Mouse (Mus musculus) myocyte (in vitro differentiated cells): ENCODE data around the gene Prkca.

Experiments
- CEBPB ChIP-seq: IDR thresholded peaks from 2 replicates; pipeline ENCODE4 v1.6.1; 2011; ENCODE audit warnings: mild to moderate bottlenecking, moderate library complexity; ENCODE audit not compliant: poor library complexity, insufficient read depth, severe bottlenecking
- POLR2A ChIP-seq: IDR thresholded peaks from one replicate; pipeline ENCODE4 v1.6.1; 2011; ENCODE audit warnings: low read depth, mild to moderate bottlenecking, control low read depth, moderate library complexity; ENCODE audit not compliant: insufficient read length
- POLR2AphosphoS2 ChIP-seq: IDR thresholded peaks from one replicate; pipeline ENCODE4 v1.6.1; 2011; ENCODE audit warnings: low read depth, control low read depth; ENCODE audit not compliant: insufficient read length

DNA sequence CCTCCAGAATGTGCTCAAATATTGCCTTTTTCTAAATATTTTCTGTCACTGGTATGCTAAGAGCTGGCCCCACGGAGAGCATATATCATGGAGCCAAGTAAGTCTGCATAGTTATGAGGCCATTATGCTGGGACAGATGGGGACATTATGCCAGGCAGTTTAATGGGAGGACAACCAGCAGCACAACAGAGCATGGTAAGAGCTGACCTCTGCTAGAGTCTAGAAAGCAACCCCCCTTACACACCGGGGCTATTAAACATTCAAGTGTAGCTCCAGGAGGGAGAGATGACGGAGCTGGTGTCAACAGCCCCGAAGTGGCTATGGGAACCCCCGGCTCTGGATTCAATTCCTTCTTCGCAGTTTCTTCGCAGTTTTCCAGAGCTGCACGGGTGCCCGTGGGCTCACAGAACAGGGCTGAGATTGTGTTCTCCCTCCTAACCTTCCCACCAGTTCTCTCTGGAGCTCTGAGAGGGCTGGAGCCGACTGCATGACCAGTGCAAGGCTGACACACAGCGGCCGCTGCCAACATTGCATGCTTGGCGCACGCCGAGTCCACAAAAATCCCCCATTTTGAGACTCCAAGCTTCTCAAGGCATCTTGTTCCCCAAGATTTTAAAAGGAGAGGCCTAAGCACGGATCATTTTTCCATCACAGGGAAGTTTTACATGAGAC, 361.4 kb downstream of the Prkca start:
- TF ChIP-seq POLR2AphosphoS2 = no peak
- TF ChIP-seq POLR2A = no peak
- no peak for TF ChIP-seq CEBPB
